Mouse (Mus musculus) right cerebral cortex, postnatal 36 days (tissue): ENCODE measurements around the gene Vmn1r234.
"Not testable (repeated sequence)": the region's sequence is repeated elsewhere in the genome, so short reads cannot be mapped to it uniquely, and the experiment has no call there.

Source experiments
- DNase-seq, 2 experiments: peaks; one replicate each; pipeline ENCODE4 v3.0.0; 2022; ENCODE audit warnings: low spot score in 2 of 2, mixed read lengths in 1 of 2

Gene Vmn1r234

DNA sequence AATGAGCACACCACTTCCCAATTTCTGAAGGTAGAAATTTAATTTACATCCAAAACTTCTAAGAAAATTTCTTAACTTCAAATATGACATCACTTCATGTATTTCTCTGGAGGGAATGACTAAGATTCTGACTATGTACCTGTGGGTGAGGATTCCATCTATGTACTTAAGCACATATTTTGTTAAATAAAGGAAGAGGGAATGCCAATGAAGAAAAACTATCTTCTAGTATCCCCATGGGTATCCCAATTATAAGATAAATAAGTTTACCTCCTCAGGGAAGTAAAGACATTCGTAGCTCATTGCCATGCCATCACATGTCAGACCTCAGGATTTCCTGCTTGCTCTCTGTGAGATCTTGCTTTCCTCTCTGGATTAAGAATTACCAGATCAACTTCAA is at the start of gene Vmn1r234:
Vmn1r234 (plus strand) TSS at position 301 of the 400 bp plus-strand sequence.
- no peak for DNase-seq

DNA sequence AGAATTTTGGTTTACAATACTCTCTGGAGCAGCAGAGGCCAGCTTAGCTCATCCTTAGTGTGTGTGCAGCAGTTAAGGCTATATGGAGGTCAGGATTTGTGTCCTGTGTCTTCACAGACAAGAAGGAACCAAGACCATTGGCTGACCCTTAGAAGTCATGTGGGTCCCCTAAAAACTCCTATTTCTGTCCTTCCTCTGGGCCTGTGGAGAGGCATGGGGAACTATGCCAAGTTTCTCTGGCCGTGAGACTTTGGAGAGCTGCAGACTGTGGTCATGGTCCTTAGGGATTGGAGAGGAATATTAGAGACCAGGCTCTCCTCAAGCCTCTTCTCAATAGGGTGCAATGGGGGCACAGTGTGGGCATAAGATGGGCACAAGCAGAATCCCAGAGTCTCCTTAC is 14.8 kb upstream of the Vmn1r234 start:
- DNase-seq, result not testable (repeated sequence)

DNA sequence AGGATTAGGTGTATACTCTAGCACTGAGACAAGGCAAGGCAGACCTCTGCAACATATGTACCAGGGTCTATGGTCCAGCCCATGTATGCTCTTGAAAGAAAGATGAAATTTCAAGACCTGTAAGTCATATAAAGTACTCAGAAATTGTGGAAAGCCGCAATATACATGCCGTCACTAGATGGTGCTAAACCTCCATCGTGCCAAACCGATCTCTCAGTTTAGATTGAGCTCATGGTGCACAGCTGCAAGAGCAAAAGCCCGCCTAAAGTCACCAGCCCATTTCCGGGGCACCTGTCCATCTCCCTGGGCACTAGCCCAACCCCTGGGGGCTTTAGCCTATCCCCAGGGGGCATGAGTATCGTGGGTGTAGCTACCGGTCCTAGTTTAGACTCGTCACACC is 5.8 kb downstream of the Vmn1r234 start:
- peak; percentile 3 to 7 for DNase-seq

DNA sequence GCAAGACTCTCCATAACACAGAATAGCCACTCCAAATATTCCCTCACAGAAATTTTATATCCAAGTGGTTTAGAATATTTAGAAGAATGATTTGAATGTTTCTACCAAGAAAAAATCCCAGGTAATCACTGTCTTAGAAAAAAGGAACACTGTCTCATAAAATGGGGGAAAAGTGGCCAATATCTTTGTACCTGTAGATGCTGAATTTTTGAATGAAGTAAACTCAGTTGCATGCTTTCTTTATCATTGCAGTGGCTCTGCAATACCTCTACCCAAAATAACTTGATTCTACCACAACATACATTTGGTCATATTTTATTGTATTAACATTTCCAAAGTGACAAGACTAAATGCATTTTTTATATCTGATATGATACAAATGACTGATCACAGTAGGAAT is 30.2 kb downstream of the Vmn1r234 start, which contains the start of gene Vmn1r235:
Vmn1r235 (plus strand) TSS at position 301 of the 400 bp plus-strand sequence.
- no peak for DNase-seq

GRCm38 (mm10) chr17:21272103-21272502 is 46.2 kb downstream of the Vmn1r234 start:
- DNase-seq, result peak; percentile 8 to 21

DNA sequence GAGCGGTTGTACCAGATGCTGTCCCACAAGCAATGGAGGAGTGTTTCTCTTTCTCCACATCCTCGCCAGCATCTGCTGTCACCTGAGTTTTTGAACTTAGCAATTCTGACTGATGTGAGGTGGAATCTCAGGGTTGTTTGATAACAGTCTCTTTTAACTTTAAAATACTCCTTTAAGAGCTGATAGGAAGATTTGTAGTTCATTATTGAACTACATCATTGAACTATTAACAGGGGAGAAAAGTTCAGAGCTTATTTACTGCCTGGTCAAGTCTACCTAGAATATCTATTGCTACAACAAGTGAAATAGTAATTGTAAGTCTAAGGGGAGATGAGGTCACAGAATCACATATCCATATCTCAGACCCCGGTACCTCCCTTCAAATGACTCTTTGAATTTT is 56.8 kb downstream of the Vmn1r234 start, which contains the start of gene Vmn1r236:
Vmn1r236 (plus strand) TSS at position 301 of the 400 bp plus-strand sequence.
- DNase-seq, result no peak

DNA sequence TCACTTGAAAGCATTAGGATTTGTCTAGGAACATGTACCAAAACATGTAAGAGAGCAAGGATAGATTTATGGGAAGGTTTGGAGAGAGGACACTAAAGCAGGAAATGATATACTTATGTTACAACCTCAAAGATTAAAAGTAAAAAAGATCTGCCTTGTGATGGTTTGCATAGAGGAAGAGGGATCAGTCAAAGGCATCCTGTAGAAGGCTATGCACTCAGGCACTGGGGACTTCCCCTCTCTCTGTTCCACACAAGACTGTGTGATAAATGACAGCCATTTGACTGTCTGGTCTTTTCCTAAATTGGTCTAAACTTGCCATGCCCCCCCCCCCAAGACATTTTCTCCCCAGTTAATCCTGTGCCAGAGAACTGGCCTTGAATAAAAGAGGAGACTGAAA is 58.5 kb downstream of the Vmn1r234 start:
- no peak for DNase-seq
